Mouse (Mus musculus) adrenal gland (tissue): ENCODE data around the gene Pyurf.

Experiments used
- intact Hi-C: fragments of 180-260 bp; cut with DNase I; formaldehyde crosslinking; loops from one replicate; pipeline ENCODE4 v1.15.1; 2025
- long read RNA-seq, 2 experiments: library from polyadenylated mRNA; unstranded; transcript quantifications; one replicate each; pipeline ENCODE4 v2.0.0; 2020; ENCODE audit warnings: borderline replicate concordance in 1 of 2; ENCODE audit not compliant: insufficient replicate concordance in 1 of 2

Gene Pyurf
- long read RNA-seq, experiment 1, transcript Pyurf-201 (2 exons, 3,573 nt): major isoform, 32 of 32 reads
- long read RNA-seq, experiment 1, partial matches to known transcripts: 0 of 32 reads
- long read RNA-seq, experiment 1, other reads (novel, unspliced or antisense): 0 of 32 reads
- long read RNA-seq, experiment 2, transcript Pyurf-201 (2 exons, 3,573 nt): major isoform, 41 of 41 reads
- long read RNA-seq, experiment 2, partial matches to known transcripts: 0 of 41 reads
- long read RNA-seq, experiment 2, other reads (novel, unspliced or antisense): 0 of 41 reads

DNA sequence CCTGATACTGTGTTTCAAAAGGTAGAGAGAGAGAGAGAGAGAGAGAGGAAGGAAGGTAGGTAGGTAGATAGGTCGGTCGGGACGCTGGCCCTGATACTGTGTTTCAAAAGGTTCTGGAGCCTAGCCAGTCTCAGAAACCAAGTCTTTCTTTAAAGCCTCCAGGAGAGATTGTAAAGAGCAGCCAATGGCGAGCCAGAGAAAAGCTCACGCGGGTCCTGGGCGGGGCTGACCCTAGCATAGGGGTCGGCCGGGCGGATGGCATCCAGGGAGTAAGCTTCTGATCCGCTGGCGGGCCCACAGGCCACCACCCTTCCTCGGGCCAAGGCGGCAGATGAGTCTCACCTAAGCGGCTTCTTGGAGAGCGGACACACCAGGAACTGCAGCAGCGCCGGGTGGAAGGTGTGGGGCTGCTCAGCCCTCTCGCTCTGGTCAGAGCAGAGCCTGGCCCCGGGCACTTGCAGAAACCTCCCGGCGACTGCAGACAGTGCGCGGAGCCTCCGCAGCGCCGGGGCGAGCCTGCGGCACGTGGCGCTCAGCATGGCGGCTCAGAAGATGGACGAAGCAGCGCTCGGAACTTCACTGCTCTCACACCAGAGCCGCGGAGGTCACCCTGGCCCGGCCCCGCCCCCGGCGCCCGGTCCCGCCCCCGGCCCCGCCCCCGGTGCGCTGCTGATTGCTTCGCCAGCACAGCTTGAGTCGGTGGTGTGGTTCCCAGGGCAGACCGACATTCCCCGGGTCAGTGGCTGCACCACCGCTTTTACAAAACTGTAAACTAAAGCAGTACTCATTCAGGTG, at the start of gene Pyurf:
Gene Pyurf, minus strand, starts transcription at position 612 of the 795 bp plus-strand sequence.
- intact Hi-C loops: no loop called here

- intact Hi-C loops: no loop called here
These were observed 29.5 kb upstream of the Pyurf start for GRCm38 (mm10) chr6:57721347-57721746.

GRCm38 (mm10) chr6:57711726-57712125, 19.8 kb upstream of the Pyurf start:
- intact Hi-C loops: no loop called here

GRCm38 (mm10) chr6:57706721-57707120, 14.8 kb upstream of the Pyurf start:
- intact Hi-C loops: no loop called here

DNA sequence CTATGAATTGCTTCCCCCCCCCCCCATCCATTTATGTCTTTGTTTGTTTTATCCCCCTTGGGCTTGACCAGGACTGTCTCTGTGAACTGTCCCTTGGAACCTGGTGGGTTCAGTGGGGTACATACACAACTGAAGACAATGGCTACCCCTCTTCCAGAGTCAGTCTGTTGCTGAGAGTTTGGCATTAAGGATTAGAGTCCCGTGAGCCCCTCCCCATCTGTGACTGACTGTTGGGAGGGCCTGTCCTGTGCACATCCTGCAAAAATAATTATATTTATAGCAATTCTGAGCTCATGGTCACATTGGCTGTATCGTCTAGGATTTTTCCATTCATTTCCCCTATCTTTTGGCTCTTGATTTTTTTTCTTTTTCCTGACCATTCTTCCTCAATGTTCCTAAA, 11.8 kb upstream of the Pyurf start:
- intact Hi-C loops: loop anchor here (5.0 kb wide), 1 partner anchor 121 kb away; the partner anchor contains the start of gene Herc6

GRCm38 (mm10) chr6:57702743-57703499, 11.0 kb upstream of the Pyurf start:
- intact Hi-C loops: loop anchor here (5.0 kb wide), 1 partner anchor 121 kb away; the partner anchor contains the start of gene Herc6

GRCm38 (mm10) chr6:57702376-57702742, 10.5 kb upstream of the Pyurf start, which contains the start of gene Lancl2:
Lancl2 (plus strand) TSS chr6:57702540.
- intact Hi-C loops: loop anchor here (5.0 kb wide), 1 partner anchor 120 kb away; the partner anchor contains the start of gene Herc6

GRCm38 (mm10) chr6:57701686-57702085, 9.8 kb upstream of the Pyurf start:
- intact Hi-C loops: loop anchor here (5.0 kb wide), 1 partner anchor 119 kb away; the partner anchor contains the start of gene Herc6

DNA sequence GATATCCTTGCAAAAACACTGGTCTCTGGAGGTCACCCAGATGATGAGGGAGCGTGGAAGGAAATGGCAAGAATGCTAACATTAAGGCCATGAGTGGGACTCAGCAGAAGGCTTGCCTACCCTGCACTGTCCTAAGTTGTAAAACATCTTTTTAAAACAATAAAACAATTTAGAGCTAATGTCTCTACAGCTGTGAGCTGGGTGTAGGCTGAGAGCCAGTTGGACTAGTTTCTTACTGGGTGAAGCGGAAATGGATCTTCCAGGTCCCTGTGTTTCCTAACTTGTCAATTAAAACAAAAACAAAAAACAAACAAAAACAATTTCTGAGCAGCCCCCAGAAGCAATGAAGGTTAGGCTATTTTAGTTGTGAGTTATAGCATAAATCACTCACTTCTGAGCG, 1.2 kb upstream of the Pyurf start:
- intact Hi-C loops: no loop called here

DNA sequence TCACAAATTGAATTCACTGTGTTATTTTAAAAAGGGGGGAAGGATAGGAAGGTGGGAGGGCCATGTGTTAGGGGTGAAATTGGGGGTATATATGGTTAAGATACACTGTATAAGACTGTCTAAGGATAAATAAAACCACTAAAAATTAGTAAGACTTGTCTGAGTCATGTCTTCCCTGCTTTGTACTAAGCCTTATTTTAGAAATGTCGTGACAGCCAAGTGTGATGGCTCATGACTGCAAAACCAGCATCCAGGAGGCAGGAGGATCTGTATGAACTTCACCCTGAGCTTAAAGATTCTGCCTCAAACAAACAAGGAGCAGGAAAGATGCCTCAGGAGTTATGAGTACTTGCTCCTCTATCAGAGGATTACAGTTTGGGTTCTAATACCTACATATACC, 7.7 kb downstream of the Pyurf start:
- intact Hi-C loops: no loop called here

- intact Hi-C loops: no loop called here
These were observed 30.6 kb downstream of the Pyurf start for GRCm38 (mm10) chr6:57661295-57661694.

DNA sequence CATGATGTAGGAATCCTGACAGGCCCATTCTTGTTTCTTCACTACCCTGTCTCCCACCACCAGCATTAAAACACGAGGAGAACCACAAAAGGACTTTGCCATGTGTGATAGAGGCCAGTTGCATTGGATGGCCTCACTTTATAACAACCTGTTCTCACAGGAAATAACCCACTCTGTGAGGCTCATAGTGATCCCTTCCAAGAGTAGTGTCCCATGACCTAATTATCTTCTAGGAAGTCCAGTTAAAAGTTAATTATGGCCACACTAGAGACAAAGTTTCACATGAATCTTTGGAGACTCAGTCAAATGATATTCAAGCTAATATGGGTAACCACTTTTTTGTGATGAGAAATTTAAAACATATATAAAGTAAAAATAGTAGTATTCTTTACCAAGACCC, 44.6 kb downstream of the Pyurf start:
- intact Hi-C loops: no loop called here

- intact Hi-C loops: no loop called here
These were observed 50.1 kb downstream of the Pyurf start for GRCm38 (mm10) chr6:57641789-57642188.

GRCm38 (mm10) chr6:57639531-57639930, 52.3 kb downstream of the Pyurf start:
- intact Hi-C loops: no loop called here
